18 mouse cellular contexts compared by ENCODE assay signal in genomic region chr6:98830191-98830590, GRCm38 (mm10).
"Had no signal": no experiment of that assay in that cellular context is flagged by ENCODE, and none has a peak within 500 bp of the region (broad histone marks: within the 10 kb centered on the region; RNA-seq: fewer than 3 reads in every experiment).

No protein-coding gene starts in this region.

- H3K36me3 ChIP-seq: midbrain, embryonic 10.5 days; midbrain, embryonic 12.5 days; neural tube, embryonic 13.5 days; neural tube, embryonic 15.5 days had no signal

- H3K9ac ChIP-seq: lung, embryonic 14.5 days; midbrain, embryonic 12.5 days; neural tube, embryonic 13.5 days; neural tube, embryonic 15.5 days had no signal

- H3K4me2 ChIP-seq: lung, embryonic 14.5 days; midbrain, embryonic 12.5 days; neural tube, embryonic 13.5 days; neural tube, embryonic 15.5 days had no signal

- H3K4me1 ChIP-seq: midbrain, embryonic 10.5 days; midbrain, embryonic 12.5 days; neural tube, embryonic 13.5 days; neural tube, embryonic 15.5 days had no signal

- DNase-seq: lung, postnatal 10 days; lung, postnatal 4 days; midbrain, embryonic 14.5 days; retina, postnatal 1 day; right cerebral cortex, adult 18-20 months; right cerebral cortex, postnatal 25 days; right cerebral cortex, postnatal 4 days; spleen, adult 18-20 months; thymus, adult 18-20 months; thymus, postnatal 14 days; thymus, postnatal 36 days had no signal

- H3K27ac ChIP-seq: midbrain, embryonic 10.5 days; midbrain, embryonic 12.5 days; neural tube, embryonic 13.5 days; neural tube, embryonic 15.5 days had no signal

- ATAC-seq: midbrain, embryonic 16.5 days had no signal

- H3K9me3 ChIP-seq: midbrain, embryonic 10.5 days; midbrain, embryonic 12.5 days; neural tube, embryonic 13.5 days; neural tube, embryonic 15.5 days had no signal

- H3K27me3 ChIP-seq: midbrain, embryonic 12.5 days; neural tube, embryonic 13.5 days; neural tube, embryonic 15.5 days had no signal

- H3K4me3 ChIP-seq: midbrain, embryonic 10.5 days; midbrain, embryonic 12.5 days; myocyte; neural tube, embryonic 13.5 days; neural tube, embryonic 15.5 days had no signal
